Mouse (Mus musculus) liver, postnatal 0 days (tissue): ENCODE results near the gene Elovl5. TPM values are rescaled to one million over a fixed set of nuclear protein-coding genes. Genes with fewer than 3 reads are reported as not detected.

Source experiments
- ATAC-seq: fragments of 200-750 bp; cut with Nextera tagmentation; 2 replicates; pipeline ENCODE4 v1.8.0; 2017; ENCODE audit warnings: mild to moderate bottlenecking, moderate library complexity
- DNase-seq: peaks from one replicate; pipeline ENCODE4 v3.0.0-alpha.2; 2016
- H3K27ac ChIP-seq: fragments of 300-500 bp; sonication (generic); 2 replicates; pipeline ENCODE4 v1.5.1; 2014; ENCODE audit warnings: antibody characterized with exemption, moderate library complexity, mild to moderate bottlenecking, low read depth
- H3K27me3 ChIP-seq: fragments of 300-500 bp; sonication (generic); 2 replicates; pipeline ENCODE4 v1.6.1; 2014; ENCODE audit warnings: low read length, control low read depth, mixed read lengths; ENCODE audit not compliant: insufficient read depth
- H3K36me3 ChIP-seq: fragments of 300-500 bp; sonication (generic); replicated peaks from 2 replicates; pipeline ENCODE4 v1.6.1; 2014; ENCODE audit warnings: mild to moderate bottlenecking, control low read depth, low read length, moderate library complexity, mixed read lengths; ENCODE audit not compliant: insufficient read depth
- H3K4me1 ChIP-seq: fragments of 300-500 bp; sonication (generic); 2 replicates; pipeline ENCODE4 v1.6.1; 2014; ENCODE audit warnings: antibody characterized with exemption, mild to moderate bottlenecking, control low read depth; ENCODE audit not compliant: insufficient read depth
- H3K4me2 ChIP-seq: fragments of 300-500 bp; sonication (generic); 2 replicates; pipeline ENCODE4 v1.6.1; 2014; ENCODE audit warnings: low read depth, mild to moderate bottlenecking, low read length, moderate library complexity, mixed read lengths
- H3K4me3 ChIP-seq: fragments of 300-500 bp; sonication (generic); 2 replicates; pipeline ENCODE4 v1.5.1; 2014; ENCODE audit warnings: low read depth, low read length
- H3K9ac ChIP-seq: fragments of 300-500 bp; sonication (generic); replicated peaks from 2 replicates; pipeline ENCODE4 v1.6.1; 2014; ENCODE audit warnings: mild to moderate bottlenecking, moderate library complexity
- H3K9me3 ChIP-seq: fragments of 300-500 bp; sonication (generic); 2 replicates; pipeline ENCODE4 v1.6.1; 2016; ENCODE audit warnings: mild to moderate bottlenecking, control low read depth, low read length, mixed read lengths
- CTCF ChIP-seq: sonication (generic); IDR thresholded peaks from 2 replicates; pipeline ENCODE4 v1.5.1; 2016; ENCODE audit warnings: antibody characterized with exemption, low read depth
- EP300 ChIP-seq: IDR thresholded peaks from 2 replicates; pipeline ENCODE4 v1.6.1; 2016; ENCODE audit warnings: antibody characterized with exemption, low read depth, mild to moderate bottlenecking
- whole genome bisulfite sequencing: fragments of 180-500 bp; shearing (Covaris S2); extraction: QIAGEN DNeasy Blood & Tissue Kit; methylation state at CpG from one replicate; pipeline ENCODE4 v1.1.7; 2014; ENCODE audit not compliant: insufficient replicate concordance; 5-methylcytosine and 5-hydroxymethylcytosine counted together
- polyA plus RNA-seq: library from polyadenylated mRNA; unstranded; fragments of >200 nt; fragmentation: Nextera tagmentation; extraction: Ambion mirVana; gene quantifications from 2 replicates; pipeline ENCODE4 v1.2.1, GENCODE M21; 2015

Gene Elovl5
- polyA plus RNA-seq, result 107 and 112 TPM in 2 replicates

- peak; percentile 95 for ATAC-seq
- H3K27me3 ChIP-seq, result no peaks in the 10 kb centered on the region
- no peaks in the 10 kb centered on the region for H3K9me3 ChIP-seq
- no peak for TF ChIP-seq EP300
- TF ChIP-seq CTCF, result no peak
- 2% methylated on average over 42 of the region's 42 CpGs for WGBS
- H3K36me3 ChIP-seq, result no peaks in the 10 kb centered on the region
- DNase-seq, result peak; percentile 94
- H3K4me1 ChIP-seq, result peaks cover 33% of the 10 kb centered on the region
- H3K4me2 ChIP-seq, result peak within 1 kb of the TSS; percentile 88
- H3K4me3 ChIP-seq, result peak within 1 kb of the TSS; percentile 80
- H3K9ac ChIP-seq, result peak within 1 kb of the TSS; percentile 78
- H3K27ac ChIP-seq, result peak within 1 kb of the TSS; percentile 88
Measured at GRCm38 (mm10) chr9:77917074-77917621, at the start of gene Elovl5. Gene Elovl5, plus strand, starts transcription at chr9:77917364.

GRCm38 (mm10) chr9:77891501-77891900 is 25.7 kb upstream of the Elovl5 start:
- no peak overlapping the region for H3K27ac ChIP-seq
- H3K4me2 ChIP-seq, result no peak overlapping the region
- no peaks in the 10 kb centered on the region for H3K36me3 ChIP-seq
- H3K4me3 ChIP-seq, result no peak overlapping the region
- no peak for TF ChIP-seq EP300
- TF ChIP-seq CTCF, result no peak
- no peaks in the 10 kb centered on the region for H3K27me3 ChIP-seq
- 76% methylated on average over 4 of the region's 4 CpGs for WGBS
- H3K9ac ChIP-seq, result no peak overlapping the region
- DNase-seq (no peak), ATAC-seq (no peak)
- no peaks in the 10 kb centered on the region for H3K9me3 ChIP-seq
- no peaks in the 10 kb centered on the region for H3K4me1 ChIP-seq

- H3K4me3 ChIP-seq, result no peak overlapping the region
- H3K9ac ChIP-seq, result no peak overlapping the region
- H3K4me1 ChIP-seq, result no peaks in the 10 kb centered on the region
- H3K9me3 ChIP-seq, result no peaks in the 10 kb centered on the region
- no peak overlapping the region for H3K27ac ChIP-seq
- H3K4me2 ChIP-seq, result no peak overlapping the region
- TF ChIP-seq EP300, result no peak
- TF ChIP-seq CTCF, result no peak
- 62% methylated on average over 7 of the region's 7 CpGs for WGBS
- ATAC-seq, result no peak
- no peak for DNase-seq
- no peaks in the 10 kb centered on the region for H3K36me3 ChIP-seq
- H3K27me3 ChIP-seq, result no peaks in the 10 kb centered on the region
Measured at GRCm38 (mm10) chr9:77898551-77898950, 18.6 kb upstream of the Elovl5 start.

- Histone ChIP-seq H3K4me2 (no peak overlapping the region), H3K27me3 (no peaks in the 10 kb centered on the region), H3K4me3 (no peak overlapping the region), H3K9me3 (no peaks in the 10 kb centered on the region), H3K9ac (no peak overlapping the region), H3K27ac (no peak overlapping the region), H3K36me3 (no peaks in the 10 kb centered on the region), H3K4me1 (no peaks in the 10 kb centered on the region)
- 91% methylated on average over 2 of the region's 2 CpGs for WGBS
- ATAC-seq (no peak), DNase-seq (no peak)
- TF ChIP-seq EP300, result no peak
- no peak for TF ChIP-seq CTCF
Measured at GRCm38 (mm10) chr9:77904133-77904532, 13.0 kb upstream of the Elovl5 start.

- H3K9me3 ChIP-seq, result no peaks in the 10 kb centered on the region
- peak overlapping the region; percentile 78 for H3K9ac ChIP-seq
- peak overlapping the region; percentile 80 for H3K4me2 ChIP-seq
- WGBS, result 39% methylated on average over 10 of the region's 10 CpGs
- ATAC-seq (no peak), DNase-seq (no peak)
- H3K36me3 ChIP-seq, result no peaks in the 10 kb centered on the region
- peak overlapping the region; percentile 98 for H3K27ac ChIP-seq
- peaks cover 21% of the 10 kb centered on the region for H3K4me1 ChIP-seq
- no peaks in the 10 kb centered on the region for H3K27me3 ChIP-seq
- TF ChIP-seq EP300, result no peak
- no peak for TF ChIP-seq CTCF
- H3K4me3 ChIP-seq, result peak overlapping the region; percentile 74
Measured at GRCm38 (mm10) chr9:77909572-77910269, 7.4 kb upstream of the Elovl5 start.

- H3K4me1 ChIP-seq, result peaks cover 21% of the 10 kb centered on the region
- DNase-seq, result peak; percentile 94
- H3K4me2 ChIP-seq, result peak overlapping the region; percentile 80
- H3K9ac ChIP-seq, result peak overlapping the region; percentile 78
- under 1% methylated on average over 63 of the region's 68 CpGs for WGBS
- H3K27me3 ChIP-seq, result no peaks in the 10 kb centered on the region
- H3K4me3 ChIP-seq, result peak overlapping the region; percentile 74
- peak overlapping the region; percentile 98 for H3K27ac ChIP-seq
- peak; percentile 8; the same call in 1 of the 2 replicates for TF ChIP-seq EP300
- no peak for TF ChIP-seq CTCF
- no peaks in the 10 kb centered on the region for H3K36me3 ChIP-seq
- peak; percentile 97 for ATAC-seq
- H3K9me3 ChIP-seq, result no peaks in the 10 kb centered on the region
Measured at GRCm38 (mm10) chr9:77910270-77911240, 6.6 kb upstream of the Elovl5 start.
